Mouse (Mus musculus): ENCODE data around the gene Lemd2.
"Not testable (repeated sequence)": the region's sequence is repeated elsewhere in the genome, so short reads cannot be mapped to it uniquely, and the experiment has no call there.

The Lemd2 gene

DNA sequence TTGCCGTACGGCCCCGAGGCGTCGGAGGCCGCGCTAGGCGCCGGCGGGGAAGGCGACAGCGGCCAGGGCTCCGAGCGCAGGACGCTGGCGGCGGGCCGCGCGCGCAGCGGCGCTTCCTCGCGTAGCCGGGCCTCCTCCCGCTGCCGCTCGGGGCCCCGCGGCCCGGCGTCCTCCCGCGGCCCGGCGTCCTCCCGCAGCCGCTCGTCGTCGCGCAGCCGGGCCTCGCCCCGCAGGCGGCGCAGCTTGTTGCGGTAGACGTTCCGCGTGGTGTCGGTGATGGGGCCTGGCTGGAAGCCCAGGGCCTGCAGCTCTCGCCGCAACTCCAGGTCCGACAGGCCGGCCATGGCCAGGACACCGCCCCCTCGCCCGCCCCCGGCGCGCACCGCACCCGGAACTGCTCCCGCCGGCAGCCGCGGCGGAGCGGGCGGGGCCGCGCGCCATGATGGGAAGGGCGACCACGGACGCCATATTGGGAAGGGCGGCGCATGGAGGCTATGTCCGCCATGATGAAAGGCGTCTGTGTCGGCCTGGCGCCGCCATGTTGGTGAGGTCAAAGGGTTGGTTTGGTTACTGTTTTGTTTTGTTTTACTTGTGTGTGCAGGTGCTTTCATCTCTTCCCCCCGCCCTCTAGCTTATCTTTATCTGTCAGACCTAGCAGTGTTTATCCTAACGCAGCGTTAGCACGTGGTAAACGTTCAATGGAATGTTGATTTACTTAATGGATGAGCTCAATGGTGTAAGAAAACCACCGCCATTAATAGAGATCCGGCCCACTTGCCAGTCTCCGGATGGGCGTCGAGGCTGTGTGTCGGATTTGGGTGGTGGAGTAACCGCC lies at the start of gene Lemd2:
Gene Lemd2, minus strand, starts transcription at position 395 of the 835 bp plus-strand sequence.
- peak; percentile 91 to 97 for DNase-seq (ENCODE audit: low spot score in 2 of 2)

DNA sequence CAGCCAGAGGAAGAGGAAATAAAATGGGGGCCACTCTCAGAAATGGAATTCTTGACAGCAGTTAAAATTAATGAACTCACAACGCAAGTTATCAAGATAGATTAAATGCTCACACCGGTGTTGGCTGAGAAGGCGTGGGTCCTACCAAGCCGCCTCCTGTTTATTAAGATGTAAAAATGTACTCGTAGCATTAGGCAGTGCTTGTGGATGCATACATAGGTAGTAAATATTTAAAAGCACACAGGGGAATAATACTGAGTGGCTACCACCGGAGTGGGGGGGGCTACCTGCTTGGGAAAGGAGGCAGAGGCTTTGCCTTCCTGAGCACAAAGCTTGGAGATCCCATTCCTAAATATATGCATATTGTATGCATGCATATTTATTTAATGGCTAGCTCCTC lies 46.9 kb upstream of the Lemd2 start:
- DNase-seq (ENCODE audit: low spot score in 2 of 2): no peak

DNA sequence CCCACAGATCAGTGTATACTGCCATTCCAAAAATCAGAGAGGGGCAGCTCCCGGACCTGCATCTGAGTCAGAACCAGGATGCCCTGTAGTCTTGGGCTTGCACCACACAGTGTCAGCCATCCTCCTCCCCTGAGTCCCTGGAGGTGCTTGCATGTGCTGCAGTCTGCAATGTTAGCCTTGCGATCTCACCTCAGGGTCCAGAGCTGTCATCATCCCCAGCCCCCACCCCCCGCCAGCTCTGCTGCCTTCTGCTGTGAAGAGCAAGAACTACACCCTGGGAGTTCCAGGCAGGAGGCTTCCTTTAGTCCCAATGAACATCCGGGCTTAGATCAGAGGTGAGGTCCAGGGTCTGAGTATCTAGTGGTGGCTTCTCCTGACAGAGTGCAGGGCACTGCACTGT lies 46.2 kb upstream of the Lemd2 start:
- DNase-seq (ENCODE audit: low spot score in 2 of 2): no peak

GRCm38 (mm10) chr17:27249073-27249472 lies 44.8 kb upstream of the Lemd2 start:
- no peak for DNase-seq (ENCODE audit: low spot score in 2 of 2)

DNA sequence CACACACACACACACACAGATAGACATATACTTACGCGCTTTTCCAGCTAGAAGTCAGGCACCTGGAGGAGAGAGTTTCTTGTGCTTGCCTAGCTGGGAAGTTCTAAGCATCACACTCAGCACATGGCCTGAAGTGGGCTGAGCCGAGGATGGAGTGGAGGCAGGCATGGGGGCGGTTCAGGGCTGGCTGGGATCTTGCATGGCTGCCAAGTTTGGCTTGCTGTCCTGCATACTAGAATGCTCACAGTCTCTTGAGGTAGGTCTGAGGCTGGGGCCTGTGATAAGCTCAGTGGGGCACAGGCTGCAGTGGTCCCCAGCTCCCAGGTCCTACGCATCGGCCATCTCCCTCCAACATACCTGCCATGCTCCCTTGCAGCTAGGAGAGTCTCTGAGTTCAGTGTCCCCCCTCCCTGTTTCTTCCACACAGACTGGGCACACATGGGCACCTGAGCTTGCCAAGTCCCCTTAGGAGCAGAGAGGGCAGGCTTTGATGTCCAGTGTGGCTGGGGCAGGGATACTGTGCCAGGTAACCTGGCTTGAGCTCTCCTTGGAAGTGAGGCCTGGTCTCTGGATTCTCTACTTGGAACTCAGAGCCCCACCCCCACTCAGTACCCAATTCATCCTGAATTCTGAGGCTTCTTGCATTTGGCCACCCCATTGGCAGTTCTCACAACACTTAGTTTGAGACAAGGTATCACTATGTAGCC lies 43.6 kb upstream of the Lemd2 start:
- no peak for DNase-seq (ENCODE audit: low spot score in 2 of 2)

GRCm38 (mm10) chr17:27245851-27246381 lies 41.6 kb upstream of the Lemd2 start:
- no peak for DNase-seq (ENCODE audit: low spot score in 2 of 2)

DNA sequence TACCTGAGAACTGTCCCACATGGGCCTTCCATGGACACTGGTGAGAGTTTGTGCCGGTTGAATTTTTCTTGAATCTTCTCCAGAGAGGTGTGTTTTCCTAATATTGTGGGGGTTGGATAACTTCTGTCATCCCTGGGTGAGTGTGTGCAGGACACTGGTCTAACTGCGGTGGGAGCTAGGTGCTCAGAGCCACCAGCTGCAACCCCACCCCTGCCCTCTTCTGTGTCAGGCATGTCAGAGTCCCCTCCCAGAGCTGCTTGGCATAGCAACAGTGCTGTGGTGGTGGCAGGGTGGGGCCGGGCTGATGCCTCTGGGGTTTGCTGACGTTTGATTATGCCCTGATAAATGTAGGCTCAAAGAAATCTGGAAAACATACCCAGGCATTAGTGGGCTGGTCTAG lies 40.6 kb upstream of the Lemd2 start:
- no peak for DNase-seq (ENCODE audit: low spot score in 2 of 2)

DNA sequence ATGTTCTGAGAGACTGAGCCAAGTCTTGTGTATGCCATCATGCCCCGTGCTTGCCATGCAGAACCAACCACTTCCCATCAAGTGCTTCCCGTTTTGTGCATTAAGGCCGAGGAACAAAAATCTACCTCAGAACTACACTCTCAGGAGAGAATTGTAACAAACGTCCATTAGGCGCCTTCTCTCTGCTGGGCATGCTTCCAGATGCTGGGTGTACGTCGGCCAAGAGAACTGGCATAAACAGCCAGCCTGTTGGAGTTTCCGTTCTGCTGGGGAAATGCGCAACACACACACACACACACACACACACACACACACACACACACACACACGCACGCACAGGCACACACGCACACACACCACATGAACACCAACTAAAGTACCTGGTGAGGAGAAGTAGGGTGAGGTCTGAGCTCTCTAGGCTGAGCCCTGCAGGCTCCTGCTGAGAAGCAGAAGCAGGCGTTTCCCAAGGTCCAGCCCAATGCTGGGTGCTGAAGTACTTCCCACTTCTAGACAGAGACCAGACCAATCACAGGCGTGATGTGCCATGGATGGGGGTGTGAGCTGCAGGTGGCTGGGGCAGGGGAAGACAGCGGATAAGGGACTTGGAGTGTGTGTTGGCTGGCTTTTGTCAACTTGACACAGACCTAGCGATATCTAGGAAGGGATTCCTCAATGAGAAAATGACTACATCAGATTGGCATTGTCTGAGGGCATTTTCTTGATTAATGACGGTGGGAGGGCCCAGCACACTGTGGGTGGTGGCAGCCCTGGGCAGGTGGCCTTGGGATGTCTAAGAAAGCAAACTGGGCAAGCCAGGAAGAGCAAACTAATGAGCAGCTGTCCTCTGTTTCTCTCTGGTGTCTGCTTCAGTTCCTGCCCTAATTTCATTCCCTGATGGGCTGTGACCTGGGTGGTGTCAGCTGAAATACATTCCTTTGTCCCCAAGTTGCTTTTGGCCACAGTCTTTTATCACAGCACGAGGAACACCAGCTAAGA lies 38.2 kb upstream of the Lemd2 start:
- DNase-seq (ENCODE audit: low spot score in 2 of 2): no peak

- no peak for DNase-seq (ENCODE audit: low spot score in 2 of 2)
Measured at GRCm38 (mm10) chr17:27240556-27241457, 36.5 kb upstream of the Lemd2 start.

DNA sequence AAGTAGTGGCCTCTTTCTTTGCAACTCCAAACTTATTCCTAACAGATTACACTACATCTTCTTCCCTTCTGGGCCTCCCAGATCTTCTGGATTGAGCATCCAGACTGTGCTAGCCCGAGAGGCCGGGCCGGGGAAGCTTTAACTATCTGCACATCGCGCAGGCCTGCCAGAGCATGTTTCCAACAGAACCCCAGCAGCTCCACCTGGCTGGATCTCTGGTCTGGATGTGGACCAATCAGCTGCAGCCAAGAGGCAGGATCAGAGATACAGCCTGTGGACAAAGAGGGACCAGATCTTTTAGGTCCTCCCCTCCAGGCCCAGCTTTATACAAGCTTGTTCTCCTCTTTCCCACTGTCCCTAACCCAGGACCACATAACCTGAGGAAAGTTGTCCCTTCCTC lies 35.7 kb upstream of the Lemd2 start:
- no peak for DNase-seq (ENCODE audit: low spot score in 2 of 2)

GRCm38 (mm10) chr17:27238637-27239036 lies 34.4 kb upstream of the Lemd2 start:
- no peak for DNase-seq (ENCODE audit: low spot score in 2 of 2)

DNA sequence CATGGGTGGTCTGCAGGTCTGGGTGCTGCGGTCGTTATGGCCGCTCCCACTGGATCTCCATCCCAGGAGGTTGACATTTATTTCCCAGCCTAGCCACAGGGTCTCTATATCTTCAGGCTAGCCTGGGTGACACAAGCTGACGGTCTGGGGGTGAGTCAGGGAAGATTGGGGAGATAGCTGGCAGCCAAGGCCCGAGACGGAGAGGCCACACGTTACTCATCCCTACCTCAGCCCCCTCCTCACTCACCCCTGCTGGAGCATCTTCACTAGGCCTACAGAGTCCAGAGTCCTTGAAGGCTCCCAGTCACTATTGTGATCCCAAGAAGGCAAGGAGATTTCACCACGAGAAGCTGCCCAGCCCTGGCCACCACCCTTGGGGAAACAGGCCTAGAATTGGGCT lies 33.5 kb upstream of the Lemd2 start:
- DNase-seq (ENCODE audit: low spot score in 2 of 2): no peak

GRCm38 (mm10) chr17:27233298-27233697 lies 29.0 kb upstream of the Lemd2 start:
- no peak for DNase-seq (ENCODE audit: low spot score in 2 of 2)

DNA sequence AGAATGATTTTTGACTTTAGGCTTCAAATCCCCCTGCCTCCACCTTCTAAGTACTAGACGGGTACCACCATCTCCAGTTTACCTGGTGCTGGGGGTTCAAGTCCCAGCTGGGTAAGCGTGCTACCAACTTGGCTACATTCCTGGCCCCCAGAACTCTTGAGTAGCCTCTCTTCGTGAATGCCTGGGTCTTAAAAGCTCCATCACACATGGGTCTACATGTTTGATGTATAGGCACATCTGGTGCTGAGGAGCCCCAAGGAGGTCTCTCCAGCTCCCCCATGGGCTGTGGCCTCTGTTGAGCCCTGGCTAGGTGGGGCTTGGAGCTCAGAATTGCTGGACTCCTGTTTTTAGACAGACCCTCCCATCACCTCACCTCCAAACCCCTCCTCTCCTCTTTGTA lies 27.9 kb upstream of the Lemd2 start:
- DNase-seq (ENCODE audit: low spot score in 2 of 2): no peak

GRCm38 (mm10) chr17:27231586-27231985 lies 27.3 kb upstream of the Lemd2 start:
- DNase-seq (ENCODE audit: low spot score in 2 of 2): not testable (repeated sequence)

DNA sequence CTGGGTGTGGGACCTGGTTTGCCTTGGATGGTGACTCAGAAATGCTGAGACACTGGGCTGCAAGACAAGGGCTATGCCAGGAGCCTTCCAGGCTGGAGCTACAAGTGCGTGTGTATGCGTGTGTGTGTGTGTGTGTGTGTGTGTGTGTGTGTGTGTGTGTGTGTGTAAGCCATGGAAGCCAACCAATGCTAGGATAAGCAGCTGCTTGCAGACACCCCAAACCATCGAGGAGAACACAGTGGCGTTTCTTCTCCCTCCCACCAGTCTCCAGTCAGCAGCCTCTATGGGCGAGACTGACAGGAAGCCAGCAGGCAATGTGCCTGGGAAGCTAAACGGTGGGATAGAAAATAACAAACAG lies 26.9 kb upstream of the Lemd2 start:
- no peak for DNase-seq (ENCODE audit: low spot score in 2 of 2)

GRCm38 (mm10) chr17:27230455-27231145 lies 26.3 kb upstream of the Lemd2 start:
- DNase-seq (ENCODE audit: low spot score in 2 of 2): no peak

GRCm38 (mm10) chr17:27229710-27230454 lies 25.6 kb upstream of the Lemd2 start:
- DNase-seq (ENCODE audit: low spot score in 2 of 2): no peak

- DNase-seq (ENCODE audit: low spot score in 2 of 2): peak in 1 of 2 experiments; percentile 79
Measured at GRCm38 (mm10) chr17:27228216-27228915, 24.1 kb upstream of the Lemd2 start.

Data from thymus, postnatal 10 days (tissue).